Comparison of ENCODE assay signal across 19 mouse cellular contexts in genomic region chr12:38793076-38793475, GRCm38 (mm10). TPM values are rescaled to one million over a fixed set of nuclear protein-coding genes. Genes with fewer than 3 reads are reported as not detected.
"Had no signal": no experiment of that assay in that cellular context is flagged by ENCODE, and none has a peak within 500 bp of the region (broad histone marks: within the 10 kb centered on the region; RNA-seq: fewer than 3 reads in every experiment).

No protein-coding gene starts in this region.

- H3K4me2 ChIP-seq: lung, embryonic 15.5 days; midbrain, embryonic 11.5 days; midbrain, embryonic 13.5 days; midbrain, embryonic 15.5 days; neural tube, embryonic 12.5 days; stomach, embryonic 15.5 days had no signal

- H3K4me3 ChIP-seq: lung, embryonic 15.5 days; megakaryocyte, embryonic 14.5 days; midbrain, embryonic 13.5 days; midbrain, embryonic 15.5 days; neural tube, embryonic 12.5 days; stomach, embryonic 15.5 days had no signal

- H3K27me3 ChIP-seq: lung, embryonic 15.5 days; megakaryocyte, embryonic 14.5 days; midbrain, embryonic 13.5 days; midbrain, embryonic 15.5 days; neural tube, embryonic 12.5 days; stomach, embryonic 15.5 days had no signal

- DNase-seq: lung, adult 2 months; lung, postnatal 14 days; right cerebral cortex, adult 18-20 months; thymus, adult 2 months; thymus, postnatal 25 days; thymus, postnatal 4 days had no signal

- H3K4me1 ChIP-seq: megakaryocyte, embryonic 14.5 days; midbrain, embryonic 15.5 days; neural tube, embryonic 12.5 days; stomach, embryonic 15.5 days had no signal

- H3K36me3 ChIP-seq: lung, embryonic 15.5 days; midbrain, embryonic 13.5 days; midbrain, embryonic 15.5 days; neural tube, embryonic 12.5 days; stomach, embryonic 15.5 days had no signal

- H3K27ac ChIP-seq: liver, embryonic 14.5 days; lung, embryonic 15.5 days; macrophage; midbrain, embryonic 13.5 days; midbrain, embryonic 15.5 days; neural tube, embryonic 12.5 days; stomach, embryonic 15.5 days; stomach, postnatal 0 days had no signal

- ATAC-seq: lung, postnatal 0 days; midbrain, embryonic 13.5 days; midbrain, embryonic 15.5 days had no signal

- H3K9ac ChIP-seq: liver, embryonic 14.5 days; lung, embryonic 15.5 days; midbrain, embryonic 13.5 days; midbrain, embryonic 15.5 days; neural tube, embryonic 12.5 days; stomach, embryonic 15.5 days had no signal

- H3K9me3 ChIP-seq: lung, embryonic 15.5 days; megakaryocyte, embryonic 14.5 days; midbrain, embryonic 13.5 days; midbrain, embryonic 15.5 days; neural tube, embryonic 12.5 days; stomach, embryonic 15.5 days had no signal

RNA-seq across cellular contexts. Expression of gene Etv1, which starts 13.9 kb away (rescaled TPM):
- total RNA-seq: megakaryocyte progenitor cell, adult 5-6 weeks; monocyte, adult 5-6 weeks had no signal
